Mouse (Mus musculus) G1E (cell line): ENCODE data around the gene Pou3f1.

Experiments used
- CTCF ChIP-seq: IDR thresholded peaks from 2 replicates; pipeline ENCODE4 v1.5.1; 2012; ENCODE audit warnings: low read depth, low read length, inconsistent platforms, mixed read lengths
- POLR2AphosphoS5 ChIP-seq: IDR thresholded peaks from 2 replicates; pipeline ENCODE4 v1.6.1; 2012; ENCODE audit warnings: low read depth, low read length, inconsistent platforms; ENCODE audit not compliant: insufficient replicate concordance
- TAL1 ChIP-seq: conservative IDR thresholded peaks from 2 replicates; pipeline ENCODE4 v1.6.1; 2012; ENCODE audit warnings: low read depth, low read length, inconsistent platforms, mixed read lengths

- TF ChIP-seq CTCF (no peak), POLR2AphosphoS5 (no peak), TAL1 (no peak)
Measured at GRCm38 (mm10) chr4:124695786-124696516, 39.3 kb downstream of the Pou3f1 start.
